Mouse (Mus musculus): ENCODE results near the gene Arid4a.
"Not testable (repeated sequence)": the region's sequence is repeated elsewhere in the genome, so short reads cannot be mapped to it uniquely, and the experiment has no call there.

Gene Arid4a

GRCm38 (mm10) chr12:71016211-71016502, 367 bp downstream of the Arid4a start:
- DNase-seq (ENCODE audit: low spot score) = no peak

- peak; percentile 73 for DNase-seq (ENCODE audit: low spot score)
These were observed 882 bp downstream of the Arid4a start for GRCm38 (mm10) chr12:71016503-71017241.

DNA sequence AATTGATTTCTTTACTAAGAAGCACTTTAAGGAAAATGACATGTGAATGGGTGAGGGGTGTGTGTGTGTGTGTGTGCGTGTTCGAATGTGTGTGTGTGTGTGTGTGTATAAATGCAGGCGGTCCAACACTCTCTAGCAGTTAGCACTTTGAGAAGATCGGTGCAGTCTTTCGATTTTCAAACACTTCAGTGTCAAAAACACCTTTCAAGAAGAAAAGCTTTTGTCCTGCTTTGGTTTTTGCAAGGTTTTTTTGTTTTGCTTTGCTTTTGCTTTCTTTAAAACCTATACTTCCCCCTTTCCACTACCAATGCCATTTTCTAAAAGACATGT, 1.4 kb downstream of the Arid4a start:
- DNase-seq (ENCODE audit: low spot score) = no peak

DNA sequence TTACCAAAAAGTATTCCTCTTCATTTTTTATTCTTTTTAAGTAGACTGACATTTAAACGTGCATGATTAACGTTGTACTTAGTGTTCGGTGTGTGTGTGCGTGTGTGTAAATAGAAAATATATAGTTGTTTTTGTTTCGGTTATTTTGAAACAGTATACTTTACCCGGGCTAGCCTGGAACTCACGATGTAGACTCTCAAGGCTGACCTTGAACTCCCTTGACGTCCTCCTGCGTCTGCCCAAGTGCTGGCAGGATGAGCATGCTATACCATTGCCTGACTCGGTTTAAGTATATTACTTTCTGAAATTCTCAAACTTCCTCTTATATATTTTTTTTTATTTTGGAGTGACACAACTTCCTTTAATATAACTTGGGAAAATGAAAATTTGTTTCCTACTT, 2.0 kb downstream of the Arid4a start:
- no peak for DNase-seq (ENCODE audit: low spot score)

DNA sequence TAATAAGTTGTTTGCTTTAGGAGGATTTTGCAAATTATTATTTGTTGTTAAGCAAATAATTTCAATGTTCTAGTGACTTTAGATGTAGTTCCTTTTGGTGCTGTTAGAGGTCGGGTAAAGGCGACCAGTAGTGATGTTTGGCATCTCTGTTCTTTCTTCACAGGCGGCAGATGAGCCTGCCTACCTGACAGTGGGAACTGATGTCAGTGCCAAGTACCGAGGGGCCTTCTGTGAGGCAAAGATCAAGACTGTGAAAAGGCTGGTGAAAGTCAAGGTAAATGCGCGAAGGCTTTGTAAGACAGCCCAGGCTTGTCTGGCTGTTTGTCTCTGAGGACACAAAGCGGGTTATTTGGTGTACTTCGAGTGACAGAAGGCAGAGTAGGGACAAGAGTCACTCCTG, 3.4 kb downstream of the Arid4a start:
- DNase-seq (ENCODE audit: low spot score) = no peak

- no peak for DNase-seq (ENCODE audit: low spot score)
These were observed 8.6 kb downstream of the Arid4a start for GRCm38 (mm10) chr12:71024411-71024810.

- not testable (repeated sequence) for DNase-seq (ENCODE audit: low spot score)
These were observed 12.5 kb downstream of the Arid4a start for GRCm38 (mm10) chr12:71028265-71028664.

GRCm38 (mm10) chr12:71030260-71030659, 14.5 kb downstream of the Arid4a start:
- no peak for DNase-seq (ENCODE audit: low spot score)

DNA sequence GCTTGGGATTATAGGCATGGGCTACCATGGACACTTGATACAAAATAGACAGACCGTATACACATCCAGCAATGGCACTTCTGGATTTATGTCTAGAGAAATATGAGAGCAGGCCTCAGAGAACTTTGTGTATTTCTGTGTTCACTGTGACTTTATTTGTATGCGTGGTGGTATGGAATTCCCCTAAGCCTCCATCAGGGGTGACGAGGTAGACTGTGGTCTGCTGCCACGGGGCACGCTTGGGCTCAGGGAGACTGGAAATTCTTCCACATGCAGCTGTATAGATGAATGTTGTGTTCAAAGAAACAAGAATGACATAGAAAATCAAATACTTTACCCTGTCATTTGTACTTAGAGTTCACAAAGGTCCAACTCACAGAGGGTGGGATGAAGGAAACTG, 14.9 kb downstream of the Arid4a start:
- no peak for DNase-seq (ENCODE audit: low spot score)

GRCm38 (mm10) chr12:71035826-71036225, 20.0 kb downstream of the Arid4a start:
- DNase-seq (ENCODE audit: low spot score) = no peak

GRCm38 (mm10) chr12:71036729-71037404, 21.1 kb downstream of the Arid4a start:
- no peak for DNase-seq (ENCODE audit: low spot score)

- no peak for DNase-seq (ENCODE audit: low spot score)
These were observed 24.7 kb downstream of the Arid4a start for GRCm38 (mm10) chr12:71040462-71040861.

DNA sequence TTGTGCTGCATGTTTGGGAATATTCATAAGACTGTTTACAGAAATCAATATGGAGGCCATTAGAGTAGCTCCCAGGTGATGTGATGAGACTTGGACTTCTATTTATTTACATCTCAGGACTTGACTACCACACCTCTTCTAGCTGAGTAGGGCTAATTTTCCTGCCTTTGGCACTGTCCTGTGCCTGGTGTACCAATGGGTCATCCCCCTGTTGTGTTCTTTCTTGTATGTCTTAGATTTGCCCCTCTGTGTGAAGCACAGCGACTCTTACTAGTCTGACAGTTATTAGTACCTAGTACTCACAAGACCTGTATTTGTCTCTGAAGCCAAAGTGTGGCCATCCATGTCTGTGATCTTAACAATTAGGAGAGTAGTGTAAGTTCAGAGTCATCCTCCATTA, 26.7 kb downstream of the Arid4a start:
- DNase-seq (ENCODE audit: low spot score) = no peak

GRCm38 (mm10) chr12:71043571-71043970, 27.8 kb downstream of the Arid4a start:
- DNase-seq (ENCODE audit: low spot score) = no peak

- no peak for DNase-seq (ENCODE audit: low spot score)
These were observed 28.7 kb downstream of the Arid4a start for GRCm38 (mm10) chr12:71044488-71044887.

GRCm38 (mm10) chr12:71046501-71046900, 30.7 kb downstream of the Arid4a start:
- DNase-seq (ENCODE audit: low spot score) = no peak

GRCm38 (mm10) chr12:71047473-71048078, 31.8 kb downstream of the Arid4a start:
- no peak for DNase-seq (ENCODE audit: low spot score)

DNA sequence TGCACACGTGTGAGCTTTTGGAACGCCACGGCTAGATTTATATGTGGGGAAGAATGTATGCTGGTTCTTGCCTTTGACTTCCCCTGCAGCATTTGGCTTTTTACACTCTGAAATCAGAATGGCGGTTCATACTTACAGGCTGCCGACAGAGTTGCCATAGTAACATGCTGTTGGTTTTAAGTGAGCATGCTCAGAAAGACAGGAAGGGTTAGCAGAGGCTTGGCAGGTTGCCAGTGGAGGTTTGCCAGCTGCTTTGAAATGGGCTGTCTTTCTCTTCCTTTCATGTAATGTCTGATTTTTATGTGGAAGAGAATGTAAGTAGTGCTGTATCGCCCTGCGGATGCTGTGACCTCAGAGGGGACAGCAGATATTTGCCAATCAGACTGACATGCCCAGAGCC, 32.3 kb downstream of the Arid4a start:
- peak; percentile 96 for DNase-seq (ENCODE audit: low spot score)

GRCm38 (mm10) chr12:71048561-71048960, 32.8 kb downstream of the Arid4a start:
- DNase-seq (ENCODE audit: low spot score) = no peak

- DNase-seq (ENCODE audit: low spot score) = no peak
These were observed 33.9 kb downstream of the Arid4a start for GRCm38 (mm10) chr12:71049596-71050265.

DNA sequence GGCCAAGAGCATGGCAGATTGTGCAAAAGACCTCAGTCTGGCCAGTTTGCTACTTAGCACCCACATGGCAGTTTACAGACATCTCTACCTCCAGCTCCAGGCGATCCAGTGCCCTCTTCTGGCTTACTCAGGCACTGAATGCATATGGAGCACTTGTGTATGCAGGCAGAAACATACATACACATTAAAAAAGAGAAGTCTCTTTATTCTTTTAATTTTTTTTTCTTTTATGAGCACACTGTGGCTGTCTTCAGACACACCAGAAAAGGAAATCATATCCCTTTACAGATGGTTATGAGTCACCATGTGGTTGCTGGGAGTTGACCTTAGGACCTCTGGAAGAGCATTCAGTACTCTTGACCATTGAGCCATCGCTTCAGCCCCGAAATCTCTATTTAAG, 35.3 kb downstream of the Arid4a start:
- DNase-seq (ENCODE audit: low spot score) = no peak

DNA sequence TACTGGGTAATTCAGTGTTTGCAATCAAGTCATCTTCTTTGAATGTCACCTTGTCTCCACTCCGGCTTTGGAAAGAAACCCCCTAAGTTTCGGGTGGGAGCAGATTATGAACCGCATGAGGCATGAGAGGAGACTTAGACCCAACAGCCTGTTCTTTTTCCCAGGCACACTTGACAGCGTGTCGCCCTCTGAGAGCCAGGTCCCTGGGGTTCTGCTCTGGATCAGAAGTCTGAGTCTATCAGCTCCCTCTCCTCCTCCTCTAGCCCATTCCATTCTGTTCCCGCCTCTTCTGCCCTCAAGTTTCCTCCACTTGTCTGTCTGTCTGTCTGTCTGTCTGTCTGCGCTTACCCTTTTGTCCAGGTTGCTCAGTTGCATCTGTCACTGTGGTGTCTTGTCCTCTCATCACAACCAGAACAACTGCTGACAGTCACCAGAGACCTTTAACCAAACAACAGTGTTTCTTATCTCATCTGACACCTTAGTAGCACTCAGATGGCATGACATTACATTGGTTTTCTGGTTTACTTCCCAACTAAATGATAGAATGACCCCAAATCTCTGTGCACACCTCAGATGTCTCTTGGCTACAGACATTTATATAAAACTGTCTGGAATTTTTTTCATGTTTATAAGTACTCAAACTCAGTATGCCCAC, 36.7 kb downstream of the Arid4a start:
- DNase-seq (ENCODE audit: low spot score) = no peak

DNA sequence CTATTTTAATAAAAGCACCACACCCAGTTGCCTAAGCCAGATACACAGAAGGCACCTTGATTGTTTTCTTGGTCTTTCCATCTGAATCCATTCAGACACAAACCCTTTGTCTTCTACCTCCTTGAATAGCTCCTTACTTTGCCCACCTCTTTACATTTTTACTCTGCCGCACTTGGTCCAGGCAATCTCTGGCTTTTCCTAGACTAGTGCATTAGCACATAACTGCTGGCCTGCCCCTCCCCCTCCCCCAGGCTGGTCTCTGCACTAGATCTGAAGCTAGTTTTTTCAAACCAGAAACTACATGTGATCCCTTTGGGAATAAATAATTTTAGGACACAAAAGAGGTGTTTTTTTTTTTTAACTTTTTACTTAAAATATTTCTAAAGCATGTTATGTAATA, 37.2 kb downstream of the Arid4a start:
- peak; percentile 62 for DNase-seq (ENCODE audit: low spot score)

Measured in testis, postnatal 10 days (tissue).